8 mouse cellular contexts compared by ENCODE assay signal in the genomic region with DNA sequence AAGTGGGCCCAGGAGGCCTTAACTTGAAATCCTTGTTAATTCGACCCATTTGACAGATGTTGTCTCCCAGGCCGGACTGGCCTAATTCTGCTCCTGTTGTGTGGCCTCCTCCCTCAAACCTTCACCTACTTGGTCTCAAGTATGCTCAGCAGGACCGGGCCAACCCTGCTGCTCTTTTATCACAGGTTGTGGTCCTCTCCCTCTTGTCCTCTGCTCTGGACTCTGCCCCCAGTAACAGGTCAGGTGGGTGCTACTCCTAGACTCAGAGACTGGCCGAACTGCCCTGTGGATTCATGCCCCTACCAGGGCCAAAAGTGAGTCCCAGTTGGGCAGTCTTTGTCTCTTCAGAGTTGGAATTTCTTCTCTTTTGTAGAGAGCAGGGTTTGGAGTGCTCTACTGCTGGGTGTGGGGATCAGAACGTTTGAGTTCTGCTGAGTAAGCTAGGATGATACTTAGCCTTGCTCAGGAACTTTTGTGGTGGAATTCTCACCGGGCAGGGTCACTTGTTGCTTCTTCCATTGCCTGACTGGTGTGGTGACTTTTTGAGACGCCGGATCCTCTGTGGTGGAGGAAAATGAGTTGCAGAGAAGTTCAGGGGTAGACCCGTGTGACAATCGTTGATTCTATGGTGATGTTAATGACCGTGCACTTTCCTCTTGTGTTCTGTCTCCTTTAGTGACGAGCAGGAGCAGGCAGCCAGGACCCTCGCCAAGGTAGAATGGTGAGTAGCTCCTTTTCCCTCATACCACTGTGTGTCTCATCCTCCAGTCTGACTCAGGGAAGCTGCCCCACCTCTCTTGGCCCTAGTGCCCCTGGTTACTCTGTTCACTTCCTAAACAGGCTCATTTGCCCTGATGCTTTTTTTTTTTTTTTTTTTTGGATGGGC. TPM values are rescaled to one million over a fixed set of nuclear protein-coding genes. Genes with fewer than 3 reads are reported as not detected.
DNase-seq lines count a peak whose midpoint lies in the region; ATAC-seq lines count a peak whose summit lies in the region.

No protein-coding gene starts in this region.

- H3K36me3 ChIP-seq in forebrain, embryonic 11.5 days (ENCODE audit: control insufficient read depth, insufficient read depth, low read length), result no peaks in the 10 kb centered on the region; the same call in 1 of the 2 replicates
- H3K36me3 ChIP-seq in kidney, embryonic 16.5 days (ENCODE audit: insufficient read depth, low read length), result peaks cover 9% of the 10 kb centered on the region

- peak; percentile 5 for DNase-seq in ovary, postnatal 36 days (ENCODE audit: low spot score)
- no peak for DNase-seq in ovary, postnatal 10 days (ENCODE audit: low spot score)
- DNase-seq in forebrain, embryonic 11.5 days (ENCODE audit: low spot score), result no peak
- DNase-seq in naive thymus-derived CD4-positive, alpha-beta T cell, adult 2 months (ENCODE audit: low read depth), result peak; percentile 21
- DNase-seq in left cerebral cortex, postnatal 14 days (ENCODE audit: low spot score in 2 of 2), result no peak
- DNase-seq in thymus, postnatal 10 days (ENCODE audit: low spot score in 2 of 2), result no peak
- no peak for DNase-seq in cerebellum, adult 18-20 months

- H3K27me3 ChIP-seq in forebrain, embryonic 11.5 days (ENCODE audit: control insufficient read depth, insufficient read depth, low read length), result no peaks in the 10 kb centered on the region
- no peaks in the 10 kb centered on the region for H3K27me3 ChIP-seq in kidney, embryonic 16.5 days (ENCODE audit: insufficient read depth, low read length)

- peak overlapping the region; percentile 81 for H3K4me3 ChIP-seq in forebrain, embryonic 11.5 days (ENCODE audit: low read depth, low read length)
- peak overlapping the region; percentile 86 for H3K4me3 ChIP-seq in kidney, embryonic 16.5 days (ENCODE audit: low read length)

- H3K4me2 ChIP-seq in forebrain, embryonic 11.5 days (ENCODE audit: low read depth, low read length, severe bottlenecking), result peak overlapping the region; percentile 85
- peak overlapping the region; percentile 91 for H3K4me2 ChIP-seq in kidney, embryonic 16.5 days (replicated peaks; ENCODE audit: low read depth, low read length)

- intact Hi-C loops in left cerebral cortex, postnatal 14 days (cut with DNase I), result no loop called here

- no peaks in the 10 kb centered on the region for H3K9me3 ChIP-seq in forebrain, embryonic 11.5 days (ENCODE audit: control insufficient read depth, low read length)
- H3K9me3 ChIP-seq in kidney, embryonic 16.5 days (ENCODE audit: low read length), result no peaks in the 10 kb centered on the region

- WGBS in forebrain, embryonic 11.5 days, result 46% methylated on average over 13 of the region's 13 CpGs
- 30% methylated on average over 13 of the region's 13 CpGs for WGBS in kidney, embryonic 16.5 days

- H3K4me1 ChIP-seq in forebrain, embryonic 11.5 days (replicated peaks; ENCODE audit: control insufficient read depth, insufficient read depth, low read length), result peaks cover 25% of the 10 kb centered on the region; the same call in 1 of the 2 replicates
- H3K4me1 ChIP-seq in kidney, embryonic 16.5 days (ENCODE audit: insufficient read depth, low read length), result peaks cover 52% of the 10 kb centered on the region

- no peak for ATAC-seq in forebrain, embryonic 11.5 days (replicated peaks; ENCODE audit: low FRiP score)
- no peak for ATAC-seq in kidney, embryonic 16.5 days (ENCODE audit: low FRiP score, low TSS enrichment)

- H3K9ac ChIP-seq in forebrain, embryonic 11.5 days (ENCODE audit: low read length), result peak overlapping the region; percentile 85
- peak overlapping the region; percentile 92 for H3K9ac ChIP-seq in kidney, embryonic 16.5 days (replicated peaks; ENCODE audit: low read length)

- peak overlapping the region; percentile 73 for H3K27ac ChIP-seq in forebrain, embryonic 11.5 days (ENCODE audit: low read depth, low read length)
- H3K27ac ChIP-seq in kidney, embryonic 16.5 days (ENCODE audit: low read length), result peak overlapping the region; percentile 96

RNA-seq across cellular contexts. Expression of gene Mtmr4, which starts 1.0 kb away (rescaled TPM):
- 72.2 and 75.6 TPM in 2 replicates for polyA plus RNA-seq in forebrain, embryonic 11.5 days (2014; fragmentation: Nextera tagmentation; extraction: Ambion mirVana)
- 41.7 and 42.2 TPM in 2 replicates for polyA plus RNA-seq in kidney, embryonic 16.5 days (2015; fragmentation: Nextera tagmentation; extraction: Ambion mirVana)
- 10 to 100 TPM; 83.5 to 86.6 TPM for total RNA-seq in left cerebral cortex, postnatal 14 days (2021)

RNA-seq across cellular contexts. Expression of gene Hsf5, which starts 24.0 kb away (rescaled TPM):
- polyA plus RNA-seq in forebrain, embryonic 11.5 days (2014; fragmentation: Nextera tagmentation; extraction: Ambion mirVana), result 0.37 and 0.52 TPM in 2 replicates
- 0.17 and 0.32 TPM in 2 replicates for polyA plus RNA-seq in kidney, embryonic 16.5 days (2015; fragmentation: Nextera tagmentation; extraction: Ambion mirVana)
- under 1 TPM; 0.46 to 0.66 TPM for total RNA-seq in left cerebral cortex, postnatal 14 days (2021)

RNA-seq across cellular contexts. Expression of gene Sept4, which starts 24.3 kb away (rescaled TPM):
- 8.0 and 8.8 TPM in 2 replicates for polyA plus RNA-seq in forebrain, embryonic 11.5 days (2014; fragmentation: Nextera tagmentation; extraction: Ambion mirVana)
- 70.6 and 77.8 TPM in 2 replicates for polyA plus RNA-seq in kidney, embryonic 16.5 days (2015; fragmentation: Nextera tagmentation; extraction: Ambion mirVana)
- total RNA-seq in left cerebral cortex, postnatal 14 days (2021), result 100 to 1,000 TPM in 1 of 2 experiments, 10 to 100 TPM in 1; 95.3 to 109 TPM

RNA-seq across cellular contexts. Expression of gene Gm11492, which starts 26.5 kb away (rescaled TPM):
- not detected in 2 replicates for polyA plus RNA-seq in forebrain, embryonic 11.5 days (2014; fragmentation: Nextera tagmentation; extraction: Ambion mirVana)
- polyA plus RNA-seq in kidney, embryonic 16.5 days (2015; fragmentation: Nextera tagmentation; extraction: Ambion mirVana), result not detected in 2 replicates
- total RNA-seq in left cerebral cortex, postnatal 14 days (2021), result under 1 TPM in 1 of 2 experiments, not detected in 1; 0.17 TPM

Comparison
In these comparisons a context has a peak if more than half of its experiments do, and no peak if none do; other contexts are left out.
1. DNase-seq: peak in ovary, postnatal 36 days (single experiment) and naive thymus-derived CD4-positive, alpha-beta T cell, adult 2 months (single experiment); none in ovary, postnatal 10 days (single experiment), forebrain, embryonic 11.5 days (single experiment), left cerebral cortex, postnatal 14 days (0 of 2), thymus, postnatal 10 days (0 of 2) and cerebellum, adult 18-20 months (0 of 2).